Mouse (Mus musculus): ENCODE measurements around the gene Coq4.

The Coq4 gene

GRCm38 (mm10) chr2:29846911-29847310, 59.6 kb downstream of the Coq4 start:
- DNase-seq (ENCODE audit: low spot score): no peak
